Mouse (Mus musculus) right cerebral cortex, adult 18-20 months (tissue): ENCODE measurements at regions not wholly inside any gene's neighbourhood (a gene's known extent, or its start where the extent isn't known, plus 50 kb on each side); places are given as distances from the start of the nearest gene placed in this dataset.

Source experiments
- DNase-seq: peaks from one replicate; pipeline ENCODE4 v3.0.0; 2022; ENCODE audit warnings: mixed read lengths

- no peak for DNase-seq
These were observed 121.3 kb upstream of the BC052040 start for GRCm38 (mm10) chr2:115460028-115460881.

DNA sequence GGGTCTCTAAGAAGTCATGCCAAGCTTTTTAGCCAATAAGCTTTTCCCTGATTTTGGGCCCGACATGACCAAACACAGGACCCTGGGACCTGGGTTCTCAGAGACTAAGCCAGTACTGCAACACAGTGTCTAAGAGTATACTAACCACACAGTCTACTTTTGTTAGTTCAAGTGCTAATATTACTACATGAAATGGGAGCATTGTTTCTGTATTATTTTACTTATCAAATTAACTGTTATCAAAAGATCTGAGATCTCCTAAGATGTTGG is 120.7 kb upstream of the BC052040 start:
- no peak for DNase-seq

- no peak for DNase-seq
These were observed 115.3 kb upstream of the BC052040 start for GRCm38 (mm10) chr2:115466170-115466569.

DNA sequence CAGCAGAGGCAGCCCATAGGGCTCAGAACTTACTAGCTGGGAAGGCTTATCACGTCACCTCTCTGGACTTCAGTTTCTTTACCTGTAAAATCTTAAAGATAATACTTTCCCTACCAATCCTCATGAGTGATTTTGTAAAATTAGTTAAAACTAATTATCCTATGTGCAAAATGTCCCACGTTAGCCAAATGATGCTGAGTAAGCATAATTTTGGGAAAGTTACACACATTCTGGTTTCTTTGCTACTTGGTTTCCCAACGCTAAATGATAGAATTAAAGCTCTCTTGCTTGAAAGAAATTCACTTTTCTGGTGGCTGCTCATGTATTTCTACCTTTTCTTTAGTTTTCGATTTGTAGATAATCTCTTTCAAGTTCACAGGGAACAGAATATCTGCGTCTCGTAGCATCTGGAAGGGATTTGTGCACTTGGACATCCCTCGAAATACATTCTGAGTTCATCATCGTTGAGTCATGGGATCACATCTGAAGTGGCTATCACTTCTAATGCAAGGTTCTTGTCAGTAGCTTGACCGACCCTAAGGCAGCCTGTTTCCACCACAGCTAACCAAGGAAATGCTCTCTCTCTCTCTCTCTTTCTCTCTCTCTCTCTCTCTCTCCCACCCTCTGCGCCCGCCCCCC is 114.3 kb upstream of the BC052040 start:
- no peak for DNase-seq

DNA sequence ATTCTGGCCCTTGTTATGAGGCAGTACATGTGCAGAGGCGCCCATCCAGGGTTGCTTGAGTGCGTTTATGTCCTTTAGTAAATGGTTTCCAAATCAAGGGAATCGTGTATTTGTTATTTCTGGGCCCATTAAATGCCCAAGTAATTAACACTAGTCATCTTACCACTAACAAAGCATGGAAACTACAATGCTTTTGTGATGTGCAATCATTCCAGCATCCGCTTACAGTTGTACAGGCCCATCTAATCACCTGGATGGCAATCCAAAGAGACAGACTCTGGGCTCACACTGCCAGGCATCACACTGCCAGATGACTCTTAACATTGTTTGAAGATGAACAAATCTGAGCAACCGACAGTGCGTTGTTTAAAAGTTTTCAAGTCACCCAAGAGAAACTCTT is 113.6 kb upstream of the BC052040 start:
- no peak for DNase-seq

GRCm38 (mm10) chr2:115468471-115468909 is 113.0 kb upstream of the BC052040 start:
- DNase-seq, result no peak

GRCm38 (mm10) chr2:115469165-115469821 is 112.2 kb upstream of the BC052040 start:
- DNase-seq, result no peak

- DNase-seq, result no peak
These were observed 109.1 kb upstream of the BC052040 start for GRCm38 (mm10) chr2:115472393-115472792.

DNA sequence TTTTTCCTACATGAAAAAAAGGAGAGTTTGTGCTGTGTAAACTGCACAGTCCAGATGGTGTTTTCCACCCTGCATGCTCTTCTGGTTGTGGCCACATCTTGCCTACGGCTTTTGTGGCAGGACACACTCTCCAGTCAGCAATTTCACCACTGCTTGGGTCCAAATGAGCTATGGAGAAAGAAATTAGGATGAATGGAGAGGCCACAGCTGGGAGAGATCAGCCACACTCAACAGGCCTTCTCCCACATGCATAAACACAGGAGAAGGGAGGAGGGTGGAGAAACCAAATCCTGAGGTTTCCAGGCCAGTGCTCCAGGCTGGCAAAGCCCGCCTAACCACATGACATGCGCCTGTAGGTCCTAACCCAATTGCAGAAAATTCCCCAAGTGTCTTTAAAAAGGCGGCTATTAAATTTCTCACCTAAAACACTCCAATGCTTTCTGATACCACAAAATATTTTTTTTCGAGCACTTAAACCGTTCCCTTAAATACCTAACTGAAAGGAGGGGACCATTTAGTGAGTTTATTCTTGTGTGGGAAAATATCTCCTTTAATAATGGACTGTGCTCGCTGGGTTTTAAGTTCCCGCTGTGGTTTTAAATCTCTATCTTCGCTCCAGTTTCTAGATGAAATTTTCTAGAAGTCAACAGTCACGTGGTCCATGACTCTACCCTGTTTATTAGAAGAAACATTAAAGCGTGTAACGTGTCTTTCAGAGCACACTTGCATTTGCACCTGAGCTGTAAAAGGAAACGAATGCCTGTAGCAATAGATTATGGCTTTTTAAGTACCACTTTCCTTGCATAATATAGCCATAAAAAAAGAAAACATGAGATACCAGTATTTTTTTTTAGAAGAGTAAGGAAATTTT is 97.9 kb upstream of the BC052040 start:
- DNase-seq, result no peak

- no peak for DNase-seq
These were observed 93.1 kb upstream of the BC052040 start for GRCm38 (mm10) chr2:115488465-115488864.

GRCm38 (mm10) chr2:115493020-115493419 is 88.5 kb upstream of the BC052040 start:
- DNase-seq, result no peak

DNA sequence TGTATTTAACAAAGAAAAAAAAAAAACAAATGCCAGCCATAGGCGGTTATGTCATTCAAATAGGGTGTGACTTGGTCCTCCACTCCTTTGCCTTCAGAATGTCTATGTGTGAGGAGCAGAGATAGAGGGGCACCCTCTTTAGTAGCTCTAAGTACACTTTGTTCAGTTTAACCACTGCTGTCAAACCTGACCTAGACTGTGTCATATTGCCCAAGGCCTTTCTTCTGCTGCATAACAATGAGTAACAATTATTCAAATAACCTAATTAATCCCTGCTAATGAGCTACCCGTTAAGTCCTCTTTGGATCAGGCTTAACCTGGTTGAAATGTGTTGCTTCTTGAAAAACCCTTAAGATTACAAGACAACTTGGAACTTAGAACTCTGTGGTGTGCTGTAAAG is 81.6 kb upstream of the BC052040 start:
- DNase-seq, result no peak

DNA sequence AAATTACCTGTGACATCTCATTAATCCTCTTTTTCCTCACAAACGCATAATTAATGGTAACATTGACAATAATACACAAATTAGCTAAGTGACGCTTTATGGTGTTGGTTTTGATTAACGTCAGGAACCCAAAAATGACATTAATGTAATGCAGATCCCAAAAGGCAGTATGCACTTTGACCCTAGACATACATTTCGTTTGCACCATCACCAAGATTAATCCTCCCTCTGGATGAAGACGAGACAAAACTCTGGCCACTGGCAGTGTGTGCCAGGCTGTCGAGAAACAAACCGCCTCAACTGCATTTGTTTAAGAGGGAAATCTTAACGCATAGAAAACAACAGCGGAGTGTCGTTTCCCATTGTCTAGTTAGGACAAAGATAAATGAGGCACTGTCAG is 72.0 kb upstream of the BC052040 start:
- no peak for DNase-seq

GRCm38 (mm10) chr2:115511146-115511545 is 70.4 kb upstream of the BC052040 start:
- no peak for DNase-seq

- no peak for DNase-seq
These were observed 69.6 kb upstream of the BC052040 start for GRCm38 (mm10) chr2:115511612-115512525.

- no peak for DNase-seq
These were observed 68.6 kb upstream of the BC052040 start for GRCm38 (mm10) chr2:115512891-115513290.

DNA sequence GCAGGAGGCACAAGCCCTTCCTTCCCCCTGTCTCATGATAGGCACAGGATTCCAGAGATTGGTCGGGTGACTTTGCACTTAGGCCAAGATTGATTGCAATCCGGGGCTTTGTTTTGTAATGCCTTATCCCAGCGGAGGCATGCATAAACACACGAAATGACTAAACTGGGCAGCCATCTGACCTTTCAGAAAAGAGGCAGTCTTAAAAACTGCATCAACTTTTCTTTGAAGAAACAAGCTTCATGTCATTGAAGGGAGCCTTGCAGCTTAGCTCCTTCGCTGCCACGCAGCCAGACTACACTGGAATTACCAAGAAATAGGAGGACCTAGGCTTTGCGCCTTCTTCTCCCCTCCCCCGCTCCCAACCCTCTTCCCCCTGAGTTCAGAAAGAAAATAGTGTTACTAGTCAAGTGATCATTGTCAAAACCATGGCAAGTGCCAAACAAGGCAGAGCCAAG is 67.7 kb upstream of the BC052040 start:
- no peak for DNase-seq

DNA sequence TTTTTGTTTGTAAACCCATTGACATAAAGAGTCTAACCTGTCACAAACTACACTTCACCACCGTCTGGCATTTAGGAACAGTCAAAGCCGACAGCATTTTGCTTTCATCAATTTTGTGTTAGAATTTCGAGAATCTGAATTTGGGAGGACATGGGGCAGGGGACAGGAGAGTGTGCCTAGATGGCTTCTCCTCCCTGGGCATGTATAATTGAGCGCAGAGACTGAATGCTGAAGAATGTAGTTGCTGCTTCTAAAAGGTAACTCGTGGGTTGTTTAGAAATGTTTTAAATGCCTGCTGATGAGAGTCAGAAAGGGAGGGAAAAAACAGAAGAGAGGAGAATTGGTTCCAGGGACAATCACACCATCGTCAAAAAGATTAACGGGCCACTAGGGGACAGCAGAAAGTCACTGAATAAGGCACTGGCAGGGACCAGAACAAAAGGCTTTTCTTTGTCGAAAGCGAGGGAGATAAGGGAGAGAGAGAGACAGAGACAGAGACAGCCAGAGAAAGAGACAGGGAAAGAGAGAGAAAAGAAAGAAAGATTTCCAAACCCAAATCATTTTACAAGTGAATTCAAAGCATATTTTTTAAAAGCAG is 66.6 kb upstream of the BC052040 start:
- peak; percentile 20 for DNase-seq

GRCm38 (mm10) chr2:115515470-115515869 is 66.0 kb upstream of the BC052040 start:
- DNase-seq, result no peak

- DNase-seq, result no peak
These were observed 64.7 kb upstream of the BC052040 start for GRCm38 (mm10) chr2:115516824-115517223.

- no peak for DNase-seq
These were observed 61.5 kb upstream of the BC052040 start for GRCm38 (mm10) chr2:115519974-115520373.
